In the genomic region with DNA sequence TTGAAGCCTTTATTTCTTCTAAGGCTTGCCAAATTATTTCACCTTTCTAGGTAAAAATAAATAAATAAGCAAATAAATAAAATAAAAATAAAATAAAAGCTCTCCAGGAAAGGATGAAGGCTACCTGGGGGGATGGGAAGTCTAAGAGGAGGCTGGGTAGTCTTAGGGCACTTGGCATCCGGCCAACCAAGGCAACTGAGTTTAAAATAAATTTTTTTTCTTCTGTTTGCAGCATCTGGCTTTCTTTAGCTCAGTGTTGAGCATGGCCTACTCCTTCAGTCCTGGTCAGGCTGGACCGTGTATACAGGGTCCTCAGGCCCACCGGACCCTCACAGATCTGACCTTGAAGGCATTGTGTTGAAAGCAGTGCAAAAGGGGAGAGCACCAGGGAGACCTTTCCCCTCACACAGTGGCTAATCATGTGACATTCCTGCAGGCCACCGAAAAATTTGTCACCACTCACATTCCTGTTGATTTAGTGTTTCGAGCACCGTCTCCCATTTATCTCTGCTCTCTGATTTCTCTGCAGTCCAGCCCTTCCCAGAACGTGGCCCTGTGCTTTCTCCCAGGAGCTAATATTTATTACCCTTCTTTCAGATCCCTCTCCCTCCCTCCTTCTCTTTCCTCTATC, we compare ENCODE assay signal across 12 mouse cellular contexts. TPM values are rescaled to one million over a fixed set of nuclear protein-coding genes. Genes with fewer than 3 reads are reported as not detected.
DNase-seq lines count a peak whose midpoint lies in the region; ATAC-seq and TF ChIP-seq lines count a peak whose summit lies in the region.
"Had no signal": no experiment of that assay in that cellular context is flagged by ENCODE, and none has a peak within 500 bp of the region (broad histone marks: within the 10 kb centered on the region; RNA-seq: fewer than 3 reads in every experiment).

No protein-coding gene starts in this region.

- ATAC-seq in heart, postnatal 0 days (ENCODE audit: insufficient read depth, low read depth): no peak
- ATAC-seq in neural tube, embryonic 12.5 days (ENCODE audit: low FRiP score, low read depth): no peak
- no peak for ATAC-seq in neural tube, embryonic 15.5 days (ENCODE audit: low FRiP score)
- ATAC-seq in stomach, postnatal 0 days (ENCODE audit: low FRiP score, low TSS enrichment): peak; percentile 5; the same call in 1 of the 2 replicates

- peak; percentile 19 to 33 for DNase-seq in adrenal gland, postnatal 36 days
- DNase-seq in adrenal gland, adult 8-10 months: no peak
- peak; percentile 37 for DNase-seq in heart, postnatal 0 days (ENCODE audit: low spot score)
- DNase-seq in heart, adult 8-10 months (ENCODE audit: low spot score): no peak
- DNase-seq in stomach, postnatal 0 days (ENCODE audit: low spot score): no peak
- DNase-seq in right cerebral cortex, postnatal 10 days (ENCODE audit: low spot score in 2 of 2): no peak
- DNase-seq: cerebellum, adult 18-20 months; thymus, postnatal 14 days had no signal

- H3K9ac ChIP-seq in heart, postnatal 0 days (replicated peaks; ENCODE audit: low read depth, low read length): 0 out of 2 replicates have a peak overlapping the region, but pooled peaks have one; percentile 8
- no peak overlapping the region for H3K9ac ChIP-seq in neural tube, embryonic 12.5 days
- H3K9ac ChIP-seq in neural tube, embryonic 15.5 days (replicated peaks): no peak overlapping the region
- H3K9ac ChIP-seq in stomach, postnatal 0 days (ENCODE audit: low read length): no peak overlapping the region
- H3K9ac ChIP-seq: hindbrain, embryonic 12.5 days; limb, embryonic 13.5 days had no signal

- H3K36me3 ChIP-seq in heart, postnatal 0 days (replicated peaks; ENCODE audit: control insufficient read depth, insufficient read depth, low read length): no peaks in the 10 kb centered on the region
- no peaks in the 10 kb centered on the region for H3K36me3 ChIP-seq in neural tube, embryonic 12.5 days
- no peaks in the 10 kb centered on the region for H3K36me3 ChIP-seq in neural tube, embryonic 15.5 days
- no peaks in the 10 kb centered on the region for H3K36me3 ChIP-seq in stomach, postnatal 0 days (ENCODE audit: control insufficient read depth, insufficient read depth, low read length)
- H3K36me3 ChIP-seq: hindbrain, embryonic 12.5 days; limb, embryonic 13.5 days had no signal

- peaks cover 12% of the 10 kb centered on the region; the same call in 1 of the 2 replicates for H3K4me1 ChIP-seq in heart, postnatal 0 days (ENCODE audit: control insufficient read depth, insufficient read depth)
- H3K4me1 ChIP-seq in neural tube, embryonic 12.5 days: peaks cover 43% of the 10 kb centered on the region
- peaks cover 38% of the 10 kb centered on the region for H3K4me1 ChIP-seq in neural tube, embryonic 15.5 days
- peaks cover 3% of the 10 kb centered on the region for H3K4me1 ChIP-seq in stomach, postnatal 0 days (replicated peaks; ENCODE audit: control insufficient read depth, insufficient read depth)

- TF ChIP-seq CTCF in heart, postnatal 0 days (IDR thresholded peaks at IDR 0.05; ENCODE audit: low read depth): no peak
- no peak for TF ChIP-seq CTCF in stomach, postnatal 0 days (IDR thresholded peaks at IDR 0.05; ENCODE audit: low read depth)

- H3K4me2 ChIP-seq in heart, postnatal 0 days (ENCODE audit: low read depth, low read length): no peak overlapping the region
- H3K4me2 ChIP-seq in neural tube, embryonic 12.5 days (replicated peaks): 0 out of 2 replicates have a peak overlapping the region, but pooled peaks have one; percentile 25
- H3K4me2 ChIP-seq in neural tube, embryonic 15.5 days: no peak overlapping the region
- no peak overlapping the region for H3K4me2 ChIP-seq in stomach, postnatal 0 days (replicated peaks; ENCODE audit: low read depth)
- H3K4me2 ChIP-seq: hindbrain, embryonic 12.5 days; limb, embryonic 13.5 days had no signal

- no peaks in the 10 kb centered on the region for H3K9me3 ChIP-seq in heart, postnatal 0 days (replicated peaks; ENCODE audit: control insufficient read depth, low read length)
- H3K9me3 ChIP-seq in neural tube, embryonic 12.5 days: no peaks in the 10 kb centered on the region
- no peaks in the 10 kb centered on the region for H3K9me3 ChIP-seq in neural tube, embryonic 15.5 days (replicated peaks)
- H3K9me3 ChIP-seq in stomach, postnatal 0 days (ENCODE audit: control insufficient read depth, low read length): no peaks in the 10 kb centered on the region
- H3K9me3 ChIP-seq: hindbrain, embryonic 12.5 days; limb, embryonic 13.5 days had no signal

- TF ChIP-seq EP300 in heart, postnatal 0 days (IDR thresholded peaks at IDR 0.05; ENCODE audit: low read depth): no peak
- no peak for TF ChIP-seq EP300 in stomach, postnatal 0 days (optimal IDR thresholded peaks at IDR 0.05)

- no peak overlapping the region for H3K27ac ChIP-seq in heart, postnatal 0 days (ENCODE audit: low read depth)
- no peak overlapping the region for H3K27ac ChIP-seq in neural tube, embryonic 12.5 days
- no peak overlapping the region for H3K27ac ChIP-seq in neural tube, embryonic 15.5 days (replicated peaks)
- 0 out of 2 replicates have a peak overlapping the region, but pooled peaks have one; percentile 24 for H3K27ac ChIP-seq in stomach, postnatal 0 days (replicated peaks)
- H3K27ac ChIP-seq: hindbrain, embryonic 12.5 days; limb, embryonic 13.5 days had no signal

- no peak overlapping the region for H3K4me3 ChIP-seq in heart, postnatal 0 days (ENCODE audit: low read depth, low read length)
- H3K4me3 ChIP-seq in neural tube, embryonic 12.5 days: no peak overlapping the region
- no peak overlapping the region for H3K4me3 ChIP-seq in neural tube, embryonic 15.5 days (replicated peaks)
- H3K4me3 ChIP-seq in stomach, postnatal 0 days (ENCODE audit: low read depth, low read length): no peak overlapping the region
- H3K4me3 ChIP-seq: hindbrain, embryonic 12.5 days; limb, embryonic 13.5 days had no signal

- no peaks in the 10 kb centered on the region for H3K27me3 ChIP-seq in heart, postnatal 0 days (ENCODE audit: control insufficient read depth, insufficient read depth, low read length)
- peaks cover 35% of the 10 kb centered on the region for H3K27me3 ChIP-seq in neural tube, embryonic 12.5 days (replicated peaks)
- H3K27me3 ChIP-seq in neural tube, embryonic 15.5 days (replicated peaks): peaks cover 17% of the 10 kb centered on the region
- no peaks in the 10 kb centered on the region for H3K27me3 ChIP-seq in stomach, postnatal 0 days (ENCODE audit: control insufficient read depth, insufficient read depth, low read length)

- 22% methylated on average over 7 of the region's 7 CpGs for WGBS in heart, postnatal 0 days
- WGBS in neural tube, embryonic 12.5 days: 28% methylated on average over 7 of the region's 7 CpGs
- 27% methylated on average over 7 of the region's 7 CpGs for WGBS in neural tube, embryonic 15.5 days
- 32% methylated on average over 7 of the region's 7 CpGs for WGBS in stomach, postnatal 0 days

RNA-seq across cellular contexts. Expression of gene Gadd45g, which starts 6.2 kb away (rescaled TPM):
- 10 to 100 TPM; 71.8 to 72.5 TPM for total RNA-seq in adrenal gland, postnatal 36 days (2021)
- 10 to 100 TPM; 13.3 to 61.3 (median 18.6) TPM for total RNA-seq in adrenal gland, adult 8-10 months (2022)
- total RNA-seq in heart, postnatal 0 days (2014; rRNA removed; ENCODE audit: low replicate concordance): 18.7 and 30.4 TPM in 2 replicates
- 33.2 and 46.6 TPM in 2 replicates for polyA plus RNA-seq in heart, postnatal 0 days (2015; fragmentation: Nextera tagmentation; extraction: Ambion mirVana)
- 10 to 100 TPM in 2 of 4 experiments, 1 to 10 TPM in 2; 8.6 to 18.9 (median 10.7) TPM for total RNA-seq in heart, adult 8-10 months (2022)
- 237 and 261 TPM in 2 replicates for polyA plus RNA-seq in neural tube, embryonic 12.5 days (2016; fragmentation: Nextera tagmentation; extraction: Ambion mirVana)
- 32.1 and 35.4 TPM in 2 replicates for polyA plus RNA-seq in neural tube, embryonic 15.5 days (2015; fragmentation: Nextera tagmentation; extraction: Ambion mirVana)
- 37.1 and 39.1 TPM in 2 replicates for polyA plus RNA-seq in stomach, postnatal 0 days (2015; fragmentation: Nextera tagmentation; extraction: Ambion mirVana)

RNA-seq across cellular contexts. Expression of gene Sema4d, which starts 59.1 kb away (rescaled TPM):
- 10 to 100 TPM; 12.4 to 15.7 TPM for total RNA-seq in adrenal gland, postnatal 36 days (2021)
- total RNA-seq in adrenal gland, adult 8-10 months (2022): 10 to 100 TPM in 3 of 4 experiments, 1 to 10 TPM in 1; 8.9 to 23.2 (median 16.2) TPM
- total RNA-seq in heart, postnatal 0 days (2014; rRNA removed; ENCODE audit: low replicate concordance): 11.6 and 12.6 TPM in 2 replicates
- polyA plus RNA-seq in heart, postnatal 0 days (2015; fragmentation: Nextera tagmentation; extraction: Ambion mirVana): 16.7 and 18.2 TPM in 2 replicates
- 10 to 100 TPM; 56.5 to 72.3 (median 68.6) TPM for total RNA-seq in heart, adult 8-10 months (2022)
- polyA plus RNA-seq in neural tube, embryonic 12.5 days (2016; fragmentation: Nextera tagmentation; extraction: Ambion mirVana): 8.5 and 9.9 TPM in 2 replicates
- 15.2 and 17.9 TPM in 2 replicates for polyA plus RNA-seq in neural tube, embryonic 15.5 days (2015; fragmentation: Nextera tagmentation; extraction: Ambion mirVana)
- 6.7 and 8.0 TPM in 2 replicates for polyA plus RNA-seq in stomach, postnatal 0 days (2015; fragmentation: Nextera tagmentation; extraction: Ambion mirVana)

Comparison
In these comparisons a context has a peak if more than half of its experiments do, and no peak if none do; other contexts are left out.
1. DNase-seq: peak in adrenal gland, postnatal 36 days (2 of 2) and heart, postnatal 0 days (single experiment); none in adrenal gland, adult 8-10 months (single experiment), heart, adult 8-10 months (single experiment), stomach, postnatal 0 days (single experiment) and right cerebral cortex, postnatal 10 days (0 of 2).